Mouse (Mus musculus) CH12.LX (cell line): ENCODE results near the gene Rragc. TPM values are rescaled to one million over a fixed set of nuclear protein-coding genes. Genes with fewer than 3 reads are reported as not detected.

Experiments
- DNase-seq: peaks from one replicate; pipeline ENCODE4 v3.0.0-alpha.2; 2013; ENCODE audit errors: extremely low read depth
- H3K27ac ChIP-seq: 2 replicates; pipeline ENCODE4 v1.5.1; 2012; ENCODE audit warnings: low read depth, mild to moderate bottlenecking, control low read depth, moderate library complexity; ENCODE audit not compliant: insufficient read depth
- H3K27me3 ChIP-seq: replicated peaks from 2 replicates; pipeline ENCODE3; 2012; ENCODE audit warnings: inconsistent platforms
- H3K36me3 ChIP-seq, 2 experiments: replicated peaks in 1 of 2; 2 replicates each; pipeline versions ENCODE3 to v1.6.1; 2012; ENCODE audit warnings: inconsistent platforms in 1 of 2, low read length in 1 of 2, mild to moderate bottlenecking in 1 of 2, mixed read lengths in 1 of 2, moderate library complexity in 1 of 2; ENCODE audit not compliant: control insufficient read depth in 1 of 2, insufficient read depth in 1 of 2
- H3K4me1 ChIP-seq, 2 experiments: 2 replicates each; pipeline ENCODE4 v1.6.1; 2012; ENCODE audit warnings: inconsistent platforms in 1 of 2, moderate library complexity in 1 of 2; ENCODE audit not compliant: insufficient read depth in 2 of 2, control insufficient read depth in 1 of 2
- H3K4me2 ChIP-seq: 2 replicates; pipeline ENCODE4 v1.6.1; 2012; ENCODE audit warnings: low read depth, mild to moderate bottlenecking, control low read depth; ENCODE audit not compliant: poor library complexity, insufficient read depth, severe bottlenecking
- H3K4me3 ChIP-seq, 3 experiments: fragments of 150-350 bp in 1 of 3; sonication (generic) in 1 of 3; replicated peaks in 1 of 3; 2 replicates each; pipeline versions ENCODE3 to v1.5.1; 2011 to 2012; ENCODE audit warnings: low read depth in 2 of 3, low read length in 2 of 3, mild to moderate bottlenecking in 2 of 3, moderate library complexity in 2 of 3, control low read depth in 1 of 3, improper control_type of control experiment in 1 of 3, inconsistent platforms in 1 of 3, mixed read lengths in 1 of 3; ENCODE audit not compliant: poor library complexity in 1 of 3
- H3K79me2 ChIP-seq: replicated peaks from 2 replicates; pipeline ENCODE4 v1.6.1; 2012; ENCODE audit warnings: mild to moderate bottlenecking, moderate library complexity; ENCODE audit not compliant: control insufficient read depth, poor library complexity, insufficient read depth, severe bottlenecking; ENCODE audit errors: extremely low read depth
- H3K9ac ChIP-seq: 2 replicates; pipeline ENCODE4 v1.6.1; 2012; ENCODE audit warnings: low read depth, mild to moderate bottlenecking, control low read depth, moderate library complexity; ENCODE audit not compliant: insufficient read depth
- H3K9me3 ChIP-seq: replicated peaks from 2 replicates; pipeline ENCODE3; 2012; ENCODE audit warnings: low read length, inconsistent platforms, mixed read lengths
- CHD2 ChIP-seq: IDR thresholded peaks from 2 replicates; pipeline ENCODE4 v1.6.1; 2011; ENCODE audit warnings: low read length, improper control_type of control experiment
- CTCF ChIP-seq, 2 experiments: IDR thresholded peaks in 1 of 2; conservative IDR thresholded peaks in 1 of 2; 2 replicates each; pipeline ENCODE4 v1.5.1; 2011 to 2012; ENCODE audit warnings: low read depth in 2 of 2, low read length in 2 of 2, improper control_type of control experiment in 1 of 2, inconsistent platforms in 1 of 2, mild to moderate bottlenecking in 1 of 2, moderate library complexity in 1 of 2
- EP300 ChIP-seq: IDR thresholded peaks from 2 replicates; pipeline ENCODE4 v1.6.1; 2011; ENCODE audit warnings: low read length, improper control_type of control experiment
- GABPA ChIP-seq: IDR thresholded peaks from 2 replicates; pipeline ENCODE4 v1.6.1; 2012; ENCODE audit warnings: low read depth, low read length, improper control_type of control experiment, inconsistent platforms; ENCODE audit not compliant: insufficient replicate concordance
- HCFC1 ChIP-seq: IDR thresholded peaks from 2 replicates; pipeline ENCODE4 v1.6.1; 2012; ENCODE audit warnings: low read depth, mild to moderate bottlenecking, inconsistent platforms, low read length, improper control_type of control experiment
- IRF4 ChIP-seq: IDR thresholded peaks from 2 replicates; pipeline ENCODE4 v1.6.1; 2014; ENCODE audit warnings: low read depth, mild to moderate bottlenecking, inconsistent platforms, low read length, improper control_type of control experiment
- MAFK ChIP-seq: IDR thresholded peaks from 2 replicates; pipeline ENCODE4 v1.6.1; 2011; ENCODE audit warnings: low read length, improper control_type of control experiment; ENCODE audit not compliant: insufficient replicate concordance
- MAX ChIP-seq: IDR thresholded peaks from 2 replicates; pipeline ENCODE4 v1.6.1; 2011; ENCODE audit warnings: low read length, improper control_type of control experiment
- MYC ChIP-seq: IDR thresholded peaks from 2 replicates; pipeline ENCODE4 v1.6.1; 2011; ENCODE audit warnings: low read depth, mild to moderate bottlenecking, improper control_type of control experiment, low read length
- NRF1 ChIP-seq: IDR thresholded peaks from 2 replicates; pipeline ENCODE4 v1.6.1; 2014; ENCODE audit warnings: low read depth, mild to moderate bottlenecking, inconsistent platforms, low read length, improper control_type of control experiment, moderate library complexity
- RAD21 ChIP-seq: IDR thresholded peaks from 2 replicates; pipeline ENCODE4 v1.6.1; 2011; ENCODE audit warnings: low read depth, mild to moderate bottlenecking, low read length, improper control_type of control experiment, moderate library complexity
- ZMIZ1 ChIP-seq: IDR thresholded peaks from 2 replicates; pipeline ENCODE4 v1.6.1; 2012; ENCODE audit warnings: low read depth, mild to moderate bottlenecking, inconsistent platforms, low read length, improper control_type of control experiment
- ZNF384 ChIP-seq: IDR thresholded peaks from 2 replicates; pipeline ENCODE4 v1.6.1; 2012; ENCODE audit warnings: low read depth, low read length, improper control_type of control experiment, inconsistent platforms
- dilution Hi-C: fragments of 300-500 bp; cut with MboI; formaldehyde crosslinking; loops from 2 replicates; pipeline ENCODE4 v1.14.3; 2020; ENCODE audit warnings: low sequenced_read_pairs; ENCODE audit not compliant: extremely low pct_unique_long_range_greater_than_20kb, extremely low pct_ligation_motif_present
- in situ Hi-C: fragments of 300-500 bp; cut with MboI; formaldehyde crosslinking; loops from 3 replicates; pipeline ENCODE4 v1.14.3; 2019; ENCODE audit warnings: low sequenced_read_pairs, low pct_ligation_motif_present, low pct_unique_long_range_greater_than_20kb, mixed read lengths
- polyA plus RNA-seq: library from polyadenylated mRNA; unstranded; fragments of >175 nt; gene quantifications from 2 replicates; pipeline ENCODE4 v1.2.1, GENCODE M21; 2012; ENCODE audit warnings: low read depth; ENCODE audit not compliant: insufficient read length
- total RNA-seq, 2 experiments: library from RNA; depleted of rRNA; stranded (reverse); fragments of 300-350 nt in 1 of 2; fragments of >200 nt in 1 of 2; gene quantifications; 2 replicates each; pipeline ENCODE4 v1.2.3; 2012 to 2014

The Rragc gene
- total and polyA plus RNA-seq, 3 experiments = 24.0 to 67.6 (median 49.1) TPM

GRCm38 (mm10) chr4:123905126-123905668, 12.0 kb upstream of the Rragc start:
- peaks cover 15% of the 10 kb centered on the region for H3K79me2 ChIP-seq
- TF ChIP-seq ZNF384 = no peak
- 0 out of 2 replicates have a peak, but pooled peaks have one; percentile 19 for TF ChIP-seq CHD2
- 0 out of 2 replicates have a peak, but pooled peaks have one; percentile 15 for TF ChIP-seq ZMIZ1
- TF ChIP-seq MAX = peak; percentile 52; the same call in 1 of the 2 replicates
- 0 out of 2 replicates have a peak, but pooled peaks have one; percentile 16 for TF ChIP-seq NRF1
- H3K9me3 ChIP-seq = no peaks in the 10 kb centered on the region
- peaks cover 8 to 29% of the 10 kb centered on the region in 2 experiments for H3K36me3 ChIP-seq
- dilution Hi-C loops (no loop called here), in situ Hi-C loops (no loop called here)
- no peaks in the 10 kb centered on the region for H3K27me3 ChIP-seq
- H3K4me1 ChIP-seq = peaks cover 0 to 26% of the 10 kb centered on the region in 2 experiments; a peak in 3 of 4 replicates
- peak; percentile 27 for DNase-seq
- peak overlapping the region; percentile 68 for H3K9ac ChIP-seq
- peak overlapping the region; percentile 97 for H3K4me2 ChIP-seq
- H3K27ac ChIP-seq = no peak overlapping the region; the same call in 1 of the 2 replicates
- peak overlapping the region; percentile 47 to 87 (median 76) for H3K4me3 ChIP-seq

- Histone ChIP-seq H3K9ac (no peak overlapping the region), H3K36me3 (peaks cover 22 to 64% of the 10 kb centered on the region in 2 experiments), H3K27ac (no peak overlapping the region), H3K27me3 (no peaks in the 10 kb centered on the region), H3K4me1 (peaks cover 5 to 24% of the 10 kb centered on the region in 2 experiments; a peak in 3 of 4 replicates), H3K79me2 (peaks cover 32% of the 10 kb centered on the region), H3K9me3 (no peaks in the 10 kb centered on the region), H3K4me3 (no peak overlapping the region), H3K4me2 (no peak overlapping the region)
- dilution Hi-C loops (no loop called here), in situ Hi-C loops (no loop called here)
- no peak for DNase-seq
- no peak for TF ChIP-seq IRF4
- no peak for TF ChIP-seq EP300
- no peak for TF ChIP-seq MYC
- no peak for TF ChIP-seq CTCF (conservative IDR thresholded peaks at IDR 0.05 in 1 of 2, IDR thresholded peaks at IDR 0.05 in 1 of 2; ENCODE audit: low read depth in 2 of 2, low read length in 2 of 2)
- no peak for TF ChIP-seq GABPA
- TF ChIP-seq, all 38 proteins: peak for 0
Observed at GRCm38 (mm10) chr4:123911503-123911902, 5.7 kb upstream of the Rragc start.

GRCm38 (mm10) chr4:123912431-123912830, 4.8 kb upstream of the Rragc start:
- dilution Hi-C loops = no loop called here
- no peak overlapping the region for H3K4me3 ChIP-seq
- no peak overlapping the region for H3K4me2 ChIP-seq
- TF ChIP-seq HCFC1 (no peak), NRF1 (no peak), MAFK (peak; percentile 4; the same call in 1 of the 2 replicates), RAD21 (no peak)
- peaks cover 5 to 18% of the 10 kb centered on the region in 2 experiments; a peak in 2 of 4 replicates for H3K4me1 ChIP-seq
- H3K36me3 ChIP-seq = peaks cover 22 to 59% of the 10 kb centered on the region in 2 experiments
- in situ Hi-C loops = no loop called here
- no peaks in the 10 kb centered on the region for H3K27me3 ChIP-seq
- H3K9me3 ChIP-seq = no peaks in the 10 kb centered on the region
- H3K9ac ChIP-seq = no peak overlapping the region
- no peak overlapping the region for H3K27ac ChIP-seq
- no peak for DNase-seq
- peaks cover 34% of the 10 kb centered on the region for H3K79me2 ChIP-seq
